Mouse (Mus musculus): ENCODE measurements around the gene Itga6. TPM values are rescaled to one million over a fixed set of nuclear protein-coding genes. Genes with fewer than 3 reads are reported as not detected.
"Not testable (repeated sequence)": the region's sequence is repeated elsewhere in the genome, so short reads cannot be mapped to it uniquely, and the experiment has no call there.

The Itga6 gene
- polyA plus RNA-seq, 1 experiment from 2014 or later, result 25.9 TPM

GRCm38 (mm10) chr2:71895596-71896286 lies 150.3 kb downstream of the Itga6 start:
- no peaks in the 10 kb centered on the region for H3K4me1 ChIP-seq (replicated peaks)
- H3K4me3 ChIP-seq, result no peak overlapping the region
- H3K9ac ChIP-seq, result no peak overlapping the region
- ATAC-seq (ENCODE audit: low FRiP score), result no peak
- H3K4me2 ChIP-seq, result no peak overlapping the region
- no peak overlapping the region for H3K27ac ChIP-seq
- H3K9me3 ChIP-seq, result no peaks in the 10 kb centered on the region
- H3K27me3 ChIP-seq, result no peaks in the 10 kb centered on the region
- peaks cover 6% of the 10 kb centered on the region for H3K36me3 ChIP-seq
- 96% methylated on average over 13 of the region's 13 CpGs for WGBS

GRCm38 (mm10) chr2:71897420-71897819 lies 152.0 kb downstream of the Itga6 start:
- H3K4me2 ChIP-seq, result no peak overlapping the region
- no peaks in the 10 kb centered on the region for H3K27me3 ChIP-seq
- H3K9ac ChIP-seq, result no peak overlapping the region
- ATAC-seq (ENCODE audit: low FRiP score), result no peak
- no peak overlapping the region for H3K27ac ChIP-seq
- H3K4me3 ChIP-seq, result no peak overlapping the region
- WGBS, result 57% methylated on average over 12 of the region's 12 CpGs
- H3K36me3 ChIP-seq, result peaks cover 5% of the 10 kb centered on the region
- no peaks in the 10 kb centered on the region for H3K4me1 ChIP-seq (replicated peaks)
- H3K9me3 ChIP-seq, result no peaks in the 10 kb centered on the region

- no peaks in the 10 kb centered on the region for H3K4me1 ChIP-seq (replicated peaks)
- no peak for ATAC-seq (ENCODE audit: low FRiP score)
These were observed 153.0 kb downstream of the Itga6 start for GRCm38 (mm10) chr2:71898335-71898856.

GRCm38 (mm10) chr2:71899886-71900285 lies 154.5 kb downstream of the Itga6 start:
- Histone ChIP-seq H3K36me3 (no peaks in the 10 kb centered on the region; the same call in 1 of the 2 replicates), H3K9ac (no peak overlapping the region), H3K27me3 (no peaks in the 10 kb centered on the region), H3K4me3 (no peak overlapping the region), H3K9me3 (no peaks in the 10 kb centered on the region), H3K27ac (no peak overlapping the region), H3K4me2 (no peak overlapping the region), H3K4me1 (replicated peaks) (no peaks in the 10 kb centered on the region)
- ATAC-seq (ENCODE audit: low FRiP score), result no peak
- 87% methylated on average over 15 of the region's 15 CpGs for WGBS

More at GRCm38 (mm10) chr2:71898335-71898856, 153.0 kb downstream of the Itga6 start:
- H3K4me2 ChIP-seq, result no peak overlapping the region
- H3K27me3 ChIP-seq, result no peaks in the 10 kb centered on the region
- H3K27ac ChIP-seq, result no peak overlapping the region
- no peaks in the 10 kb centered on the region for H3K9me3 ChIP-seq
- WGBS, result 53% methylated on average over 8 of the region's 8 CpGs
- H3K36me3 ChIP-seq, result no peaks in the 10 kb centered on the region; the same call in 1 of the 2 replicates
- no peak overlapping the region for H3K4me3 ChIP-seq
- H3K9ac ChIP-seq, result no peak overlapping the region

- Histone ChIP-seq H3K4me3 (no peak overlapping the region), H3K27me3 (no peaks in the 10 kb centered on the region), H3K9ac (no peak overlapping the region), H3K4me1 (replicated peaks) (no peaks in the 10 kb centered on the region), H3K4me2 (no peak overlapping the region), H3K27ac (no peak overlapping the region), H3K36me3 (no peaks in the 10 kb centered on the region; the same call in 1 of the 2 replicates), H3K9me3 (no peaks in the 10 kb centered on the region)
- no peak for ATAC-seq (ENCODE audit: low FRiP score)
- 95% methylated on average over 7 of the region's 7 CpGs for WGBS
These were observed 159.7 kb downstream of the Itga6 start for GRCm38 (mm10) chr2:71905154-71905553.

- H3K4me3 ChIP-seq; ATAC-seq (ENCODE audit: low FRiP score); H3K4me1 ChIP-seq (replicated peaks); H3K36me3 ChIP-seq; H3K27me3 ChIP-seq; H3K9ac ChIP-seq; H3K4me2 ChIP-seq; H3K9me3 ChIP-seq; H3K27ac ChIP-seq: not testable (repeated sequence)
- WGBS, result 95% methylated on average over 8 of the region's 8 CpGs
These were observed 160.9 kb downstream of the Itga6 start for GRCm38 (mm10) chr2:71906356-71906755.

Other genes starting within 250 kb of the Itga6 start
- 0.96 and 1.4 TPM in 2 replicates for gene Dlx1, start 217.5 kb upstream of the Itga6 start, polyA plus RNA-seq (2015; fragmentation: Nextera tagmentation; extraction: Ambion mirVana)
- gene Dlx2, start 198.9 kb upstream of the Itga6 start, polyA plus RNA-seq (2015; fragmentation: Nextera tagmentation; extraction: Ambion mirVana), result 0.51 and 0.76 TPM in 2 replicates
- gene Pdk1, start 127.6 kb downstream of the Itga6 start, polyA plus RNA-seq (2015; fragmentation: Nextera tagmentation; extraction: Ambion mirVana), result 14.9 and 17.1 TPM in 2 replicates
- gene Rapgef4, start 235.6 kb downstream of the Itga6 start, polyA plus RNA-seq (2015; fragmentation: Nextera tagmentation; extraction: Ambion mirVana), result 16.7 and 17.8 TPM in 2 replicates